Mouse (Mus musculus) myocyte (in vitro differentiated cells): ENCODE data around the gene St6galnac3.

ENCODE experiments used
- CEBPB ChIP-seq: IDR thresholded peaks from 2 replicates; pipeline ENCODE4 v1.6.1; 2011; ENCODE audit warnings: mild to moderate bottlenecking, moderate library complexity; ENCODE audit not compliant: poor library complexity, insufficient read depth, severe bottlenecking
- E2F4 ChIP-seq: IDR thresholded peaks from one replicate; pipeline ENCODE4 v1.6.1; 2011; ENCODE audit warnings: mild to moderate bottlenecking, control low read depth, moderate library complexity; ENCODE audit not compliant: insufficient read depth
- MAX ChIP-seq: IDR thresholded peaks from one replicate; pipeline ENCODE4 v1.6.1; 2011; ENCODE audit warnings: low read depth, mild to moderate bottlenecking, control low read depth
- MYOG ChIP-seq, 3 experiments: IDR thresholded peaks; one replicate each; pipeline ENCODE4 v1.6.1; 2011; ENCODE audit warnings: control low read depth in 2 of 3, low read depth in 2 of 3, mild to moderate bottlenecking in 2 of 3; ENCODE audit not compliant: insufficient read length in 2 of 3, control insufficient read depth in 1 of 3, insufficient read depth in 1 of 3
- POLR2A ChIP-seq: IDR thresholded peaks from one replicate; pipeline ENCODE4 v1.6.1; 2011; ENCODE audit warnings: low read depth, mild to moderate bottlenecking, control low read depth, moderate library complexity; ENCODE audit not compliant: insufficient read length
- TCF12 ChIP-seq: IDR thresholded peaks from one replicate; pipeline ENCODE4 v1.6.1; 2011; ENCODE audit warnings: mild to moderate bottlenecking, control low read depth; ENCODE audit not compliant: poor library complexity, insufficient read depth, severe bottlenecking
- TCF3 ChIP-seq: IDR thresholded peaks from one replicate; pipeline ENCODE4 v1.6.1; 2011; ENCODE audit warnings: low read depth, control low read depth; ENCODE audit not compliant: insufficient read length
- USF1 ChIP-seq: IDR thresholded peaks from one replicate; pipeline ENCODE4 v1.6.1; 2011; ENCODE audit warnings: low read depth, mild to moderate bottlenecking, control low read depth, moderate library complexity

DNA sequence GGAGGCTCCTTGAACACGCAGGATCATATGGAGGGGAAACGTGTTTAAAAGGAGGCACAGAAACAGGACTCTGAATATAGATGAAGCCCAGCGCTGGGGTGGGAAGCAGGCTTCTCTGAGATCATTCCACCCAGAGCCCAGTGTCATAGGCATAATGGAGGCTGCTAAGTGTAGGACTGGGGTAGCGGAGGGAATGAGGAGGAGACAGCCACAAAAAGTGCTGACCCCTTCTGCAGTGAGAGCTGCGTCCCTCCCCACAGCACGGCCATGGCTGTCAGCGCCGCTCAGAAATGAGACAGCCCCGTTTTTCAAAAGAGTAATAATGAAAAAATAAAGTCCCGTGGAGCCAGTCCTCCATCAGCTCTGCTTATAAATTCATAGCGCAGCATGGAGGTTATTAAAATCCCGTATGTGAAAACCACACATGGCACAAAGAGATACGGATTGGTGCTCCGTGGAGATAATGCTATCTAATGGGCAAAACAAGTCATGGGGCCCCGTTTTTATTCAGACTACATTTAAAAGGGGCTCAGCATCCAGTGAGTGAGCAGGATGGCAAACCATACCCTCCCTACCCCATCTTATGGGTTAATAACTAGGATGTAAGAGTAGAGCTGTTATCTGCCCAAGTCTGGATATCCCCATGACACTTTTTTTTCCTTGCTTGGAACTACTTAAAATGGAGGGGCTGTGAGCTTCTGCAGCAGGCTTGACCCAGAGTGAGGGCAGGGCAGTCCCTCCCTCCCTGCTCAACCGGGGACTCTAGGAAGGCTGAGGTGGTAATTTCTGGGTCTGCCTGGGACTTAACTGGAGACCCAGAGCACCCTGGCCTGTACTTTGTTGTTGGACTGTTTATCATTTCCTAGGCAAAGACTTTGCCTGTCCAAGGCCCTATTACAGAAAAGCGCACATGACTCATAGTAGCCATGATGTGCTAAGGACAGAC is 288.6 kb downstream of the St6galnac3 start:
- TF ChIP-seq TCF12 (no peak), POLR2A (no peak), MAX (no peak), CEBPB (no peak), USF1 (no peak), TCF3 (no peak), MYOG (IDR thresholded peaks at IDR 0.05; ENCODE audit: control insufficient read depth in 1 of 3, insufficient read depth in 1 of 3, insufficient read length in 2 of 3, low read depth in 2 of 3) (no peak), E2F4 (no peak)
